Mouse (Mus musculus): ENCODE data around the gene Lcp1.
A peak's percentile ranks its signal among the peaks of the same experiment; 100 is the strongest.

DNA sequence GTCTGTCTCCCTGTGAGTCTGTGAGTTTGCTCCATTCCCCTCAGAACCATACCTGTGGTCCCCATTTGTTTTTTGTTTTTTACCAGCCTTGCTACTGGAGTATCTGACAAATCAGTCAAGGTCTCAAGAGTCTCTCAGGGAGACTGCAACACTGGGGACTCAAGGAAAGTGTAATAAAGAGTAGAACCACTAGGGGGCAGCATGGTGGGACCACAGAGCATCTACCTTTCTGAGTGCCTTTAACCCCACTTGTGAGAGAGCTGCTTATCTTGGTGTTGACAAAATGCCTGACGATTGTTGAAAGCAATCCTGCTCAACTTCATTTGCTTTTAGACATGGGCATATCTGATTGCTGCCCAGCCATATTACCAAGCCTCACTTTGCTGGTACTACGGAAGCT is 98.9 kb downstream of the Lcp1 start:
- TF ChIP-seq CTCF (IDR thresholded peaks at IDR 0.05; ENCODE audit: extremely low read depth, insufficient read depth, insufficient read length, insufficient replicate concordance): peak; percentile 30; the same call in 1 of the 2 replicates
- TF ChIP-seq POLR2A (IDR thresholded peaks at IDR 0.05; ENCODE audit: low read depth, low read length): no peak
